Mouse (Mus musculus): ENCODE measurements at regions not wholly inside any gene's neighbourhood (a gene's known extent, or its start where the extent isn't known, plus 50 kb on each side); places are given as distances from the start of the nearest gene placed in this dataset.
"Not testable (repeated sequence)": the region's sequence is repeated elsewhere in the genome, so short reads cannot be mapped to it uniquely, and the experiment has no call there.

- not testable (repeated sequence) for TF ChIP-seq GATA1, TAL1 (IDR thresholded peaks at IDR 0.05; ENCODE audit: low read length)
Measured at GRCm38 (mm10) chrX:50594976-50595375, 166.7 kb upstream of the Olfr1324 start.
